Mouse (Mus musculus): Measurements from ENCODE around the gene Tbx3. TPM values are rescaled to one million over a fixed set of nuclear protein-coding genes. Genes with fewer than 3 reads are reported as not detected.

Tbx3 gene
- 1 to 10 TPM; 2.2 to 4.8 (median 3.4) TPM for total RNA-seq (2022)

GRCm38 (mm10) chr5:119670566-119671108, at the start of gene Tbx3:
Gene Tbx3 (plus strand): TSS chr5:119670669.
- DNase-seq (ENCODE audit: low spot score in 2 of 2) = peak in 1 of 2 experiments; percentile 46

GRCm38 (mm10) chr5:119622076-119622475, 48.4 kb upstream of the Tbx3 start:
- DNase-seq (ENCODE audit: low spot score in 2 of 2) = no peak

GRCm38 (mm10) chr5:119624554-119624953, 45.9 kb upstream of the Tbx3 start:
- DNase-seq (ENCODE audit: low spot score in 2 of 2) = no peak

- DNase-seq (ENCODE audit: low spot score in 2 of 2) = no peak
Observed at GRCm38 (mm10) chr5:119625603-119626002, 44.9 kb upstream of the Tbx3 start.

GRCm38 (mm10) chr5:119626154-119626553, 44.3 kb upstream of the Tbx3 start:
- DNase-seq (ENCODE audit: low spot score in 2 of 2) = no peak

GRCm38 (mm10) chr5:119626662-119627061, 43.8 kb upstream of the Tbx3 start:
- no peak for DNase-seq (ENCODE audit: low spot score in 2 of 2)

- no peak for DNase-seq (ENCODE audit: low spot score in 2 of 2)
Observed at GRCm38 (mm10) chr5:119628100-119628499, 42.4 kb upstream of the Tbx3 start.

- no peak for DNase-seq (ENCODE audit: low spot score in 2 of 2)
Observed at GRCm38 (mm10) chr5:119628746-119629327, 41.6 kb upstream of the Tbx3 start.

- DNase-seq (ENCODE audit: low spot score in 2 of 2) = no peak
Observed at GRCm38 (mm10) chr5:119633581-119633980, 36.9 kb upstream of the Tbx3 start.

GRCm38 (mm10) chr5:119634861-119635260, 35.6 kb upstream of the Tbx3 start:
- no peak for DNase-seq (ENCODE audit: low spot score in 2 of 2)

- DNase-seq (ENCODE audit: low spot score in 2 of 2) = no peak
Observed at GRCm38 (mm10) chr5:119638300-119638699, 32.2 kb upstream of the Tbx3 start.

GRCm38 (mm10) chr5:119641094-119641493, 29.4 kb upstream of the Tbx3 start:
- DNase-seq (ENCODE audit: low spot score in 2 of 2) = no peak

GRCm38 (mm10) chr5:119641714-119642113, 28.8 kb upstream of the Tbx3 start:
- no peak for DNase-seq (ENCODE audit: low spot score in 2 of 2)

- no peak for DNase-seq (ENCODE audit: low spot score in 2 of 2)
Observed at GRCm38 (mm10) chr5:119646965-119647364, 23.5 kb upstream of the Tbx3 start.

GRCm38 (mm10) chr5:119651135-119651965, 19.1 kb upstream of the Tbx3 start:
- no peak for DNase-seq (ENCODE audit: low spot score in 2 of 2)

- DNase-seq (ENCODE audit: low spot score in 2 of 2) = no peak
Observed at GRCm38 (mm10) chr5:119656354-119656753, 14.1 kb upstream of the Tbx3 start.

- no peak for DNase-seq (ENCODE audit: low spot score in 2 of 2)
Observed at GRCm38 (mm10) chr5:119656856-119657255, 13.6 kb upstream of the Tbx3 start.

GRCm38 (mm10) chr5:119657362-119657761, 13.1 kb upstream of the Tbx3 start:
- DNase-seq (ENCODE audit: low spot score in 2 of 2) = no peak

GRCm38 (mm10) chr5:119657804-119658203, 12.7 kb upstream of the Tbx3 start:
- no peak for DNase-seq (ENCODE audit: low spot score in 2 of 2)

GRCm38 (mm10) chr5:119658396-119658795, 12.1 kb upstream of the Tbx3 start:
- no peak for DNase-seq (ENCODE audit: low spot score in 2 of 2)

GRCm38 (mm10) chr5:119659041-119659440, 11.4 kb upstream of the Tbx3 start:
- no peak for DNase-seq (ENCODE audit: low spot score in 2 of 2)

GRCm38 (mm10) chr5:119660526-119661410, 9.7 kb upstream of the Tbx3 start:
- no peak for DNase-seq (ENCODE audit: low spot score in 2 of 2)

Data from left cerebral cortex, adult 8-10 months (tissue).